Mouse (Mus musculus): ENCODE data around the gene Bpi.

The Bpi gene

DNA sequence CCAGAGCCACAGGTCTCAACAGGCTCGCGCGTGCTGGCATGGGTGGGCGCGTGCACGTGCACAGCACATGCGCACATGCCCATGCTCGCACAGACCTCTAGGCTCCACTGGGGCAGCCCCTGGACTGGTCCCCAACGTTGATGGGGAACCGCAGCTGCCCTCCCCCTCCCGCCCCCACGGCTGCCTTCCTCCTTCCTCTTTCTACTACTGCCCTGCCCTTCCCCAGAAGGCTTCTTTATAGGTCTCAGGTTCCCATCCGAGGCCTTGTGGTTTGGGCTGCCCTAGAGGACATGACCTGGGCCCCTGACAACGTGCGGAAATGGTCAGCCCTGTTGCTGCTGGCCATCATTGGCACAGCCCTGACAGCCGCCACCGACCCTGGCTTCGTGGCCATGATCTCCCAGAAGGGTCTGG is at the start of gene Bpi:
TSS of gene Bpi (plus strand) at position 90 of the 414 bp plus-strand sequence.
- no peak for DNase-seq

DNA sequence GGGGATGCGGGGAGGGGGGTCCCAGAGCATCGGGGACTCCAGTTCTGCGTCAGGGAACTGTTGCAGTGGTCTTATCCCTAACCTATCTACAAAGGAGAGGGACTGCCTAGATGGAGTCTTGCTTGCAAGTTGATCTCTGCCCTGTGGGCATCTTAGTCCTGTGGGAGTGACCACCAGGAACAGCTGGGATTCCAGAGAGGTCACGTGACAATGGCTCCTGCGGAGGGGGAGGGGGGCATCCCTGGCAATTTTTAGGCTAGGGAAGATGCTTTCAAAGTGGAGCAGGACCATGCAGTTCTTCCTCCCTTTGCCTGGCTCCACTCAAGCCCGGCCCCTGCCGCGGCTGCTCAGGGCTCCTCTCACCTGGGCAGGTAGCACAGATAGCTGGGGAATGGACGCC is 48.1 kb upstream of the Bpi start:
- peak; percentile 55 to 75 for DNase-seq

DNA sequence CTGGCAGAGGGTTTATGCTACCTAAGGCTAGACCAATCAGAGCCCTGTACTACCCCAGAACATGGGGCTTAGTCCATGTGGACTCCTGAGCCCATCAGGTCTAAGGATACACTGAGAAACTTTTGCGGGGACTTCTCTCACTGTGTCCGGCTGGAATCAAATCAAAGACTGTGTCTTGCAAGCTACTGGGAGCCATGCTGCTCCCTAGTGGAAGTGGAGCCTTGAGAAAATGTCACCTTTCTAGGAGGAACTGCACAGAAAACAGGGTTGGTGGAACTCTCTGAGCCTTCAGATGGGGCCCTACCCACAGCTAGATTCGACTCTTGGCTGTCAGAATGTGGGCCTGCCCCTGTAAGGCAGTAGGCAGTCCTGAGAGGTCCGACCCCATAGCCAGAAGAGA is 47.4 kb upstream of the Bpi start:
- DNase-seq: peak; percentile 83 to 87

DNA sequence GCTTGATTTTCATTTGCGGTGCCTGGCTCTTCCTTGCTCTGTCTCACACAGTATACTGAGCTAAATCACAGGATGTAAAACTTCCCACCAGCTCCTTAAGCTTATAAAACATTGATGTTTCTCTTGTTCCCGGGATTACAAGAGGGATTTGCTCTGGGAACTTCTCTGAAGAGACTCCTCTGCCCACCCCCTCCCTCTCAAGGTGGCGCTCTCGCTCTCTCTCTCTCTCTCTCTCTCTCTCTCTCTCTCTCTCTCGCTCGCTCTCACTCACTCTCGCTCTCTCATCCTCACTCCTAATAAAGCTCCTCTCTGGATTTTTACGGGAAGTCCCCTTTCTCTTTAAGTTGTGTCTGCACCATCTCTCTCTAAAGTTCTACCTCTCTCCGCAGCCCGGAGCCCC is 46.9 kb upstream of the Bpi start:
- DNase-seq: no peak

DNA sequence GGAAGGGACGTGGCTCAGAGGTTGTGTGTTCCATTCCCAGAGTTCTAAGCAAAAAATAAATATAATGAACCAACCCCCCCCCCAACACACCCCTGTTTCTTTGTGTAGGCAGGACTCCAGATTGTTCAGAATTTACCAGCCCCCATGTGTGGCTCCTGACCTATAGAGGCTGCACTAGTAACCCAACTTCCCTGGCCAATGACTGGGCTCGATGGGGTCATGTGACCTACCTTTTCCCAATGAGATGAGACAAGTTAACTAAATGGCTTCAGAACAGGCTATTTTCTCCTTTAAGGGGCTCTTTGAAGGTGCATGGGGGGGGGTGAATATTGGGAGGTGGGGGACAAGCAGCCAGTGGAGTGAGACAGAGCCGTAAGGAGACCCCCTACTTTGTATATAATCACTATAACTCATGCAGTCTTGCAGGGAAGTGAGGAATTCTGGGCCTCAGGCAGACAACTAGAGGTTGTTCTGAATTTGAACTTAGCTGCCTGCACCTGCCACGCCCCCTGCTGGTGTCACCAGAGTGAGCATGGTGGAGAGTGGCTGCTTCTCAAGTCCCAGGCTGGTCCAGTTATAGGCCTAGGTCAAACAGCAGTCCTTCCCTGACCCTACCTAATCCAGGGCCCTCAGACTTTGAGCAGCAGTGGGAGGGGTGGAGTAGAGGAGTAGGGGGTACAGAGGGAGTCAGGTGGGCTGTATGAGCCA is 46.0 kb upstream of the Bpi start:
- peak in 1 of 2 experiments; percentile 66 for DNase-seq

DNA sequence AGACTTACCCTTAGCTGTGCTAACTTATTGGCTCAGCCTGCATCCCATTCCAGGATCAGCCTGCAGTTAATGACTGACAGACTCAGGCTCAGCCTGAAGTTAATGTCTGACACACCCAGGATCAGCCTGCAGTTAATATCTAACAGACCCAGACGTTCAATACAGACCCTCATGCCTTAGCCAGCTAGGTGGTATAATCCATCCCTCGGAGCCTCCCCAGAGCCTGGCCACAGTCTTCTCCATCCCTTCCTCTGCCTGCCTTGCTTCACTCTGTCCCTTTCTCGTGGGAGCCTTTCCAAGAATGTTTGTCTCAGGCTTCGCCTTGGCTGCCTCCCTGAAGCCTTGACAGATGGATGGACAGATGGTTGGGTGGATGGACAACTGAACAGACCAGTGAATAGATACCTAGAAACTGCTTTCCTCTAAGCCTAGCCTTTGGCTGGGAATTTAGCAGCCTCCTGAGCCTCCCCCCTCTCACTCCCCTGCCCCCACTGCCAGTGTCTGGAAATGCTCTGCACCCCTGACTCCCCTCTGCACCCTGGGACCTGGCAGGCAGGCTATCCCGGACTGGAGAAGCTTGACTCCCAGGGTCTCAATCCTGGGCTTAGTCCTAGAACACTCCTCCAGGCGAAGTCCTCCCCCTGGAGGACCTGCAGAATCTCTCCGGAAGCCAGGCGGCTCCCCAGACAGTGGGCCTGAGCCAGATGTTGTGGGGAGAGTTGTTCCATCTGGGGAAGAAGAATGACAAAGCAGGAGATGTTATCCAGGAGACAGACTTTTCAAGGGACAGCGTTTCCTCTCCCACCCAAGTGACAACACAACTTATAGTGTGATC is 42.4 kb upstream of the Bpi start:
- peak; percentile 70 to 77 for DNase-seq

DNA sequence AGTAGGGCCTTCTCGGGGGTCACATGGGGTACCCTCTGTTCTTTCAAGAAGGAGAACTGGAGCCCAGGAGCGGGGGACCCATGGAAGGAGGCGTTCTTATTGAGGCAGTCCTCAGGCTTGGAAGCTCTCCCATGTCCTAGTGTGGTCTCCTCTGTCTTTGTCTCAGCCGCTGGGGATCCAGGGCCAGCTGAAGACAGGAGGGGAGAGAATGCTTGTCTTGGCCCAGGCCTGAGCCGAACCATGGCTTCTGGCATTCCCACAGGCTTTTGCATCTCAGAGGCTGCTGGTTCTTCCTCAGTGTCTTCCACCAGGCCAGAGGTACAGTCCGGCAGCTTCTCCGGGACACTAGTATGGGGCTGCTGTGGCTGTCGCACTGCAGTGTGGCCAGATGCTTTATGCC is 41.4 kb upstream of the Bpi start:
- DNase-seq: peak in 1 of 2 experiments; percentile 62

DNA sequence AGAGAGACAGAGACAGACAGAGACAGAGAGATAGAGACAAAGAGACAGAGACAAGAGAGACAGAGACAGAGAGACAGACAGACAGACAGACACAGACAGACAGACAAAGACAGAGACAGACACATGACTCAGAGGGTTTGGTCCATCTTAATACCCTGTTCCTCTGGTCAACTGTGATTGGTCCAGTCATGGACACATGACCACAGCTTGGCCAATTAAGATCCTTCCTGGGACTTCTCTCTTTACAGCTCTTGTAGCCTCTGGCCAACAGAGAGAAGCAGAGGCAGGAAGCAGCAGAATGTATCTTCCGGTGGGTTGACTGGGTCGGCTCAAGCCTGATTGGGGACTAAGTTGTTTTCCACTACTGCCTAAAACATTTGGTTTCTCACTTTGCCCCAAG is 38.3 kb upstream of the Bpi start:
- DNase-seq: no peak

DNA sequence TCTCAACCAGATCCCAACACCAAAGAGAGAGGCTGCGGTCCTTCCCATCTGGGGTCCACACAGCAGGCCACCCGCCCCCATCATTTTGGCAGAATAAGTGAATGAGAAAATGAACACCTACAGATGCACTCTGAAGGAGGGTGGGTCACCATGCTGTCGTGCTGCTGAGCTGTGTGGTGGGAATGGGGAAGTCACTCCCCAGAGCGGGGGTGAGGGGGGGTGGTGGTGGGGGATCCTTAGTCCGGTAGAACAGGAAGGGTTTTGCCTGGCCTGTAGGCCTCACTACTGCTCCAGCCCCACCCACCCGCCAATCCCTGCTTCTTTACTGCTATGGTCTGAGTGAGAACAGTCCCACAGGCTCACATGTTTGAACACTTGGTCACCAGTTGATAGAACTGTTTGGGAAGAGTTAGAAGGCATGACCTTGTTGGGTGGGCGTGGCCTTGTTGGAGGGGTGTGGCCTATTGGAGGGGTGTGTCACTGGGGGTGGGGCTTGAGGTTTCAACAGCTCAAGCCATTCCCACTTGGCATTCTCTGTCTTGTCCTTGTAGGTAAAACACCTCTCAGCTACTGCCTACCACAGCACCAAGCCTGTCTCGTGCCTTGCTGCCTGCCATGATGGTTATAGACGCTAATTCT is 36.3 kb upstream of the Bpi start:
- no peak for DNase-seq

DNA sequence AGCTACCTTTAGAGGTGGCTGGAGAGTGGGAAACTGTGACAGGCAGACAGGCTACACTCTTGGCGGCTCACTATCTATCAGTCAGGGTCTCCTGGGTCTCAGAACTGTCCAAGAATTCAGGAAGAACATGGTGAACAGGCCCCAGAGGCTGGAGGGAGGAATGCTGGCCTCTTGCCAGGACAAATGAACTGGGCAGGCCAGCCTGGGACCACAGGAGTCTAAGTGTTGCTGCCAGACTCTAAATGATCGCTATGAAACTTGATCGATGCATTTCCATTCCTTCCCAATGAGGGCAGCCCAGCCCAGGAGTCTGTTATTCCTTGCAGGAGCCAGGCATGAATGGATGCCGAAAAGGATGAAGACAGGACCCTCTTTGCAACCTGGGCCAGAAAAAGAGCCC is 35.2 kb upstream of the Bpi start:
- DNase-seq: peak; percentile 46 to 68

DNA sequence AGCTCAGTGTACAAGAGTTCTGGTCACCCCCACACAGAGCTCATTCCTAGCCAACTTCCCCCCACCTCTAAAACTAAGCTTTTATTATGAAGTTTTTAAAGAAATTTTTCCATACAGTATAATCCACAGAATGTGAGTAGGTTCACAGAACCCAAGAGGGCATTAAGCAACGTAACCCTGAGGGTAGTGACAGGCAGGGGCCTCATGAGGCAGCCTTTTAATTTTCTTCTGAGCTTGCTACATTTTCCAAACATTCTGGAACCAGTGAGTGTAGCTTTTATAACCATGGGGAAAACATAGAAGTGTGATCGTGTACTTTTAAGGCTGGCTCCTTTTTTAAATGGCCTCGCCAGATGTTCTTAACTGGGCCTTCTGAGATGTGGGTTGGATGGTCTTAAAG is 34.4 kb upstream of the Bpi start:
- DNase-seq: no peak

DNA sequence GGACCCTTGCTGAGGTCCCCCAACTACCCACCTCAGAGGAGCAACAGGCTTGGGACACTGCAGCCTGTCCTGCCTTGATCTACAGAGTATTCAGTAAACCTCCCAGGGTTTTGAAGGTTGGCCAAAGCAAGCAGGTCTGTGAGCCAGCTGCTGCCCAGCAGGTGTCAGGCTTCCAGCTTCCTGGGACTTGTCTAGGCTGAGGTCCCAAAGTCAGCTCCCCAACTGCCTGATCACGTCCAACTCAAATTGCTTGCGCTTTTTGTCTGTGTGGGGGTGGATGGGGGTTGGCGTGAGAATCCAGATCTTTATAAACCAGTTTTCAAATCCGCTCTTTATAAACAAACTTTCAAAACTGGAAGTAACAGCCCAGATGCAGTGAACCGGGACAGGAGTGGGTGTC is 32.6 kb upstream of the Bpi start:
- DNase-seq: peak; percentile 71 to 80

DNA sequence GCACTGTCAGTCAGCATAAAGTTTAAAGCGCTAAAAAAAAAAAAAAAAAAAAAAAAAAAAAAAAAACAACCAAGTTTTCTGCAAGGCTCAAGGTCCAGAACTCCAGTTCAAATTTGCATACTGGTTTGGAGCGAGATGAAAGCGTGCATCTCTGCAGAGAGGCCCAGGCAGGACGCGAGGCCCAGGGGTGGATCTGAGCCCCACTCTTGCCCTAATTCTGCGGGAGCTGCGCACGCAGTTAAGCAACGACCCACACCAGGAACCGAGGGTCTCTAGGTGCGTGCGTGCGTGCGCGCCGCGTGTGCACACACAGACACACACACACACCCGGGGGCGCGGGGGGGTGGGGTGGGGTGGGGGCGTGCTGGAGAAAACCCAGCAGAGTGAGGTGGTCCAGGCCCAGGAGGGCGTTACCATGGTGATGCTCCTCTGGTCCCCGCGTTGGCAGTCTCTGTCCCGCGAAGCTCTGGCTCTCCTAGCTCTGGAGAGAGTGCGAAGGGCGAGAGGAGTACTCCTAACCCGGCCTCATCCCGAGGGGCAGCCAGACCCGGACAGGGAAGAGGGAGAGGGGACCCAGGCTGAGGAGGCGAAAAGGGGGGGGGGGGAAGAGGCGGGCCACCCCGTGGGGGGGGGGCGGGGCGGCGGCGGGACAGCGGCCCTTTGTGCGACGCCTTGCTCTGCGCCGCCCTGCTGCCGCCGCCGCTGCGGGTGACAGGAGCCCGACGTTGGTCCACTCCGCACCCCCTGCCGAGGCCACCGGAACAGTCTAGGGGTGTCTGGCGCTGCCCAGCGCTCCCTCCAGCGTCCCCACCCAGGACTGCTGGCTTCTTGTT is 29.0 kb upstream of the Bpi start, which contains the start of gene D630003M21Rik:
TSS of gene D630003M21Rik (minus strand) at position 553 of the 833 bp plus-strand sequence.
- DNase-seq: peak; percentile 61 to 71

DNA sequence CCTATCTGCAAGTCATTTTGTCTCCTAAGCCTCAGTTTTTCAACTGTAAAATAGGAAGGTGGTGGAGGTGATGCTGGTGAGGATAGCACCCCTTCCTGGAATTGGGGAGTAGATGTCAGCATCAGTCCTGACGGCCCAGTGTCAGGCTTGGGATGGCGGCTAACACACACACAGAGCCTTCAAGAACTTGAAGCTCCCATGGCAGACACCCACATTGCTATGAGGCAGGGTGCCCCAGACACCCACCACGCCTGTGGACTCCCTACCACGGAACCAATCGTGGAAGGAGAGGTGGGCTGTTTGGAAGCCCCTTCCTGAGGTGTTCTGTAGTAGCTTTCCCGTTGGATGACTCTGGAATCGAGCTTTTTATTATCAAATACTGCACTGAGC is 28.4 kb upstream of the Bpi start:
- no peak for DNase-seq

DNA sequence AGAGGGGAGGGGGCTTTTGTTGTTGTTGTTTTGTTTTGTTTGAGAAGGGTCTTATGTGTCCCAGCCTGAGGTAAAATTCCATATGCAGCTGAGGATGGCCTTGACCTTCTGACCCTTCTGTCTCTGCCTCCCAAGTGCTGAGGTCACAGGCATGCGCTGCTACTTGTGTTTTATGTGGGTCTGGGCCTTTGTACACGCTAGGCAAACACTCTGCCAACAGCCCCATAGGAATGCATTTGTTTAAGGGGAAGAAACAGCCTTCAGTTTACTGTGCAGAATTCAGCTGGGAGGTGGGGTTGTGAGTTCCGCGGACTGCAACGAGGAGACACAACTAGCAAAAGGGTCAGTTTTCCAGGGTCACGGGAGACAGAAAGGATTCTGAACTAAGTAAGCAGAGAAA is 27.3 kb upstream of the Bpi start:
- no peak for DNase-seq

DNA sequence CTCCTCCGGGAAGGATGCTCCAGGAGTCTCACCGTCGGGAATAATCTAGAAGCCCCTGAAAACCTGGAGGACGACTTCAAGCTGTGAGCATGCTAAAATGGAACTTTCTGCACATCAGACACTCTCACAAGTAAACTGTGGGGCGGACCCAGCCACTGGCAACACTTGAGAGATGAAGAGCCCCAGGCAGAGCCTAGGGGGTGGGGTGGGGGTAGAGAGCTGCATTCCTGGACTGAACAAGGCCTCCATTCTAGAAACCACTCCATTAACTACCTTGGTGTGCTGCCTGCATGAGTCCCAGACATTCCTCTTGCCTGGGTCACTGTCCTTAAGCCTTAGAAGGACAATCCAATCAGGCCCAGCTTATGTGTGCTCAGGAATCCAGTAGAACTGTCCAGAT is 26.8 kb upstream of the Bpi start:
- DNase-seq: peak in 1 of 2 experiments; percentile 41

DNA sequence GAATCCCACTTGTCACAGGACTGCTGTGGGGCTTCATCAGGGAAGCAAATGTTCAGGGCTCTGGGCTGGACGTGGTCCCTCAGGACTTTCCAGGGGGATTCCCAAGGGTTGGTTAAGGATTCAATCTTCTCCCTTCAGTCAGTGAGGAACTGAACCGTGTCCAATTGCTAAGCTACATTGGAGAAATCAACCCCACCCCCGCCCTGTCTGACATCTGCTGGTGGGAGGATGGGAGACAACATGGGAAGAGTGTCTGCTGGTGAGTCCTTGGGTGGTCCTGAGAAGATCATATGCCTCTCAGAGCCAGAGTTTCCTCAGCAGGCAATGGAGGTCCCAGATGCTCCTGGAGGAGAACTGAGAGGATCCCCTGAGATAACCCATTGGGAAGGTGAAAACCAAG is 25.5 kb upstream of the Bpi start:
- peak; percentile 37 to 56 for DNase-seq

DNA sequence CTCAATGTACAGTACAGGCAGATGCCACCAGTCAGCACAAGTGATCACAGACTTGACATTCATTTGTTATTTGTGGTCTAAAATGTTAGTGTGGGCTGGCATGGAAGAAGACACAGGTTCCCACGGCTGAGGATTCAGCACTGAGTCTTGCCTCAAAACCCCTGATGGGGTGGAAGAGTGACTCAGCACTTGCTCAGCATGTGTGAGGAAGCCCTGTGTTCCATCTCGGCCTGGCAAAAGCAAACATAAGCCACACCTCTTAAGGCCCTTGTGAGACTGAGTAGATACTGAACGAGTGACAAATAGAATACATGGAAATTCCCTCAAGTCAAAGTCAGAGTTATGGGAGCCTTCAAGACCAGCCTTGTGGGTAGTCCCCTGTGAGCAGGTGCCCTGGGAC is 24.8 kb upstream of the Bpi start:
- no peak for DNase-seq

DNA sequence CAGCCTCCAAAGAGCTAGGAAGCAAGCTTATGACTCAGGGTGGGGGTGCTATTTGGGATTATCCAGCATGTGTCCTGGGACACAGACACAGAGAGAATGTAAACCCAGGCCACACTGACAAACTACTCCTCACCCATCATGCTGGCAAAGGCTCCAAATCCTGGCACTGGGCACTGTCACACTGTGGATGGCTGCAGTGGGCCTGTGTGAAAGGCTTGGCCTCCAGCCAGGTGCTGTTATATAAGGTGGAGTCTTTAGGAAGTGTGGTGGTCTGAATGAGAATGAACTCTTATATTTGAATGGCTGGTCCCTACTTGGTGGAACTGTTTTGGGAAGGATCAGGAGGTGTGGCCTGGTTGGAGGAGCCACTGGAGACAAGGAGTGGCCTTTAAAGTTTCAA is 21.2 kb upstream of the Bpi start:
- no peak for DNase-seq

DNA sequence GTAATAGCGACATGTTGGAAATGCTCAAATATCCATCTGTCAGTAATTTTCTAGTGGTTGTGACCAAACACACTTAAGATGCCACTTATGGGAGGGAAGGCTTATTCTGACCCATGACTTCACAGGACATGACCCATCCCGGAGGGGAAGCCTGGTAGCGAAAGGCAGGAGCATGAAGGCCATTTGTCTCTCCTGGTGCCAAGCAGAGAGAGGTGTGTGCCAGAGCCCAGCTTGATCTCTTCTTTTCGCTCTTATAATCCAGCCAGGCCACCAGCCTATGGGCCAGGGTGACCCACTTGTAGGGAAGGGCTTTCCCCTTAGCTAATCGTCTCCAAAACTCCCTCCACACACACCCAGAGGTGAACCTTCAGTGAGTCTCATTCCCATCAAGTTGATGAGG is 19.8 kb upstream of the Bpi start:
- DNase-seq: no peak

DNA sequence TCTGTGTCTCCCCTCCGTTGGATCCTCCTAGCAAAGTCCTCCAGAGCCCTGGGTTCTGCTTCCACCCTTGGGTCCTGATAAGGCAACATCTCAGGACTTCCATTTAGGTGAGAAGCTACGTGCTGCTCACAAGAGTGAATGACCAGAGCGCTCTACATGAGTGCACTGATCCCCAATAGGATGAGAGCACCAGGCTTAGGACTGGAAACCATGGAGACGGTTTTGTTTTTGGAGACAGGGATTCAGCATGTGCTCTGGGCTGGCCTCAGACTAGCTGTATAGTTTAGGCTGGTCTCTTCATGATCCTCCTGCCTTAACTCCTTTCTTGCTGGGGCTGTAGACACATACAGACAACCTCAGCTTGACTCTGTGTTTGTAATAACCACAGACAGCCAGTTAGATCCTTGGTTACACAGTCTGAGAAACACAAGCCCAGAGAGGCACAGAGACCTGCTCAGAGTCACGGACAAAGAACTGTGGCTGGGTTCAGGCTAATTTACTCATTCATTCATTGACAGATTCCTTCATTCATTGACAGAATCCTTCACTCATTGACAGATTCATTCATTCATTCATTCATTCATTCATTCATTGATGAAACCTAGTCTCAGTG is 16.7 kb upstream of the Bpi start:
- no peak for DNase-seq

DNA sequence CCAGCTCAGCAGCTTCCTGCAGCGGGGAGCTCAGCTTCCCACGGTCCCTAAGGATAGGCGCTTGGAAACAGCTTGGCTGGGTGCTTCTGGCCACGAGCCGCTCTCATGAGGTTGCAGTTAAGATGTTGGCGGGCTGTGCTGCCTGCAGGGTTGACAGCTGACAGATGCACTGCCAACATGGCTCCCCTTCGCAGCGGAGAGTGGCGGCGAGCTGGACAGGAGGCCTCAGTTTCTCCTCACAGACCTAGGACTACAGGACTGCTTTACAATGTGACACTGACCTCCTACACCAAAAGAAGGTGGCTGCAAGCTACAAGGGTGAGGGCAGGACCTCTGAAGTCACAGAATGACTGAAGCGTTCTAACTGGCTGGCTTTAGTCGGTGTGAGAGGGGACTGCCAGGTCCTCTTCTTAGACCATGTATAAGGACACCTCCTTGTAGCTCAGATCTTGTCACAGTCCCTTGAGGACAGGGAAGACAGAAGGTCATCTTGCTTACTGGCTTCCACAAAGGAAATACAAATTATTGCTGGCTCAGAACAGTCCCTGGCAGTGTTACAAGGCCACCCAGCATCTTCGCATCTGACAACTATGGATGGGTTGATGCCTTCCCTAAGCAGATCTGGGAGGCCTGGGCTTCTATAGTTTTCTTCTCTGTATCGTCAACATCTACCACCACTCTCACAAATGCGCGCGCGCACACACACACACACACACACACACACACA is 15.6 kb upstream of the Bpi start:
- peak; percentile 22 to 27 for DNase-seq

All from kidney, postnatal 4 days (tissue).